Mouse (Mus musculus) heart, postnatal 4 days (tissue): ENCODE measurements around the gene Col11a1. TPM values are rescaled to one million over a fixed set of nuclear protein-coding genes. Genes with fewer than 3 reads are reported as not detected.
A peak's percentile ranks its signal among the peaks of the same experiment; 100 is the strongest.

Experiments
- DNase-seq: peaks from one replicate; pipeline ENCODE4 v3.0.0; 2021
- total RNA-seq, 2 experiments: library from RNA; stranded (reverse); gene quantifications; 2 replicates each; pipeline ENCODE4 v1.2.3; 2021

The Col11a1 gene
- total RNA-seq: 1 to 10 TPM; 4.2 to 5.6 TPM

GRCm38 (mm10) chr3:114029971-114030635, at the start of gene Col11a1:
Gene Col11a1, plus strand, starts transcription at chr3:114030540.
- peak; percentile 60 for DNase-seq

GRCm38 (mm10) chr3:113990936-113991335, 39.4 kb upstream of the Col11a1 start:
- no peak for DNase-seq

- no peak for DNase-seq
Measured at GRCm38 (mm10) chr3:114030886-114031285, 546 bp downstream of the Col11a1 start.

GRCm38 (mm10) chr3:114031351-114032213, 1.2 kb downstream of the Col11a1 start:
- DNase-seq: peak; percentile 11

GRCm38 (mm10) chr3:114032333-114032732, 2.0 kb downstream of the Col11a1 start:
- no peak for DNase-seq

GRCm38 (mm10) chr3:114052406-114052805, 22.1 kb downstream of the Col11a1 start:
- DNase-seq: no peak

- DNase-seq: no peak
Measured at GRCm38 (mm10) chr3:114053501-114053900, 23.2 kb downstream of the Col11a1 start.

- no peak for DNase-seq
Measured at GRCm38 (mm10) chr3:114065123-114065522, 34.8 kb downstream of the Col11a1 start.

GRCm38 (mm10) chr3:114065587-114065986, 35.2 kb downstream of the Col11a1 start:
- peak; percentile 7 for DNase-seq

- no peak for DNase-seq
Measured at GRCm38 (mm10) chr3:114099335-114099734, 69.0 kb downstream of the Col11a1 start.

- no peak for DNase-seq
Measured at GRCm38 (mm10) chr3:114107099-114107498, 76.8 kb downstream of the Col11a1 start.

GRCm38 (mm10) chr3:114147140-114147539, 116.8 kb downstream of the Col11a1 start:
- DNase-seq: no peak

- DNase-seq: no peak
Measured at GRCm38 (mm10) chr3:114197964-114198750, 167.8 kb downstream of the Col11a1 start.

- DNase-seq: no peak
Measured at GRCm38 (mm10) chr3:114212255-114212654, 181.9 kb downstream of the Col11a1 start.

- DNase-seq: no peak
Measured at GRCm38 (mm10) chr3:114216105-114216504, 185.8 kb downstream of the Col11a1 start.

GRCm38 (mm10) chr3:114229501-114229900, 199.2 kb downstream of the Col11a1 start:
- DNase-seq: no peak
